9 mouse cellular contexts compared by ENCODE assay signal in genomic region chr11:77317721-77318477, GRCm38 (mm10).
DNase-seq lines count a peak whose midpoint lies in the region; ATAC-seq and TF ChIP-seq lines count a peak whose summit lies in the region.
"Had no signal": no experiment of that assay in that cellular context is flagged by ENCODE, and none has a peak within 500 bp of the region (broad histone marks: within the 10 kb centered on the region; RNA-seq: fewer than 3 reads in every experiment).

No protein-coding gene starts in this region.

- no peak overlapping the region for H3K4me3 ChIP-seq in kidney, embryonic 15.5 days (replicated peaks)
- H3K4me3 ChIP-seq in MEL (ENCODE audit: control insufficient read depth in 1 of 2, insufficient read depth in 1 of 2, low read depth in 2 of 2, low read length in 2 of 2): no peak overlapping the region
- H3K4me3 ChIP-seq: neural tube, embryonic 12.5 days had no signal

- no peaks in the 10 kb centered on the region for H3K36me3 ChIP-seq in kidney, embryonic 15.5 days
- peaks cover 0 to 38% of the 10 kb centered on the region in 2 experiments; a peak in 2 of 4 replicates for H3K36me3 ChIP-seq in MEL (ENCODE audit: control insufficient read depth in 1 of 2, insufficient read depth in 2 of 2, low read length in 2 of 2)
- H3K36me3 ChIP-seq: neural tube, embryonic 12.5 days had no signal

- no peaks in the 10 kb centered on the region for H3K27me3 ChIP-seq in kidney, embryonic 15.5 days
- H3K27me3 ChIP-seq in MEL (ENCODE audit: control insufficient read depth in 1 of 2, insufficient read depth in 2 of 2, low read length in 2 of 2): no peaks in the 10 kb centered on the region
- H3K27me3 ChIP-seq: neural tube, embryonic 12.5 days had no signal

- TF ChIP-seq POLR2A in MEL (IDR thresholded peaks at IDR 0.05; ENCODE audit: control insufficient read depth in 1 of 2, insufficient read depth in 1 of 2, low read depth in 1 of 2, low read length in 2 of 2, poor library complexity in 1 of 2): no peak

- TF ChIP-seq CTCF in MEL (IDR thresholded peaks at IDR 0.05 in 2 of 3, conservative IDR thresholded peaks at IDR 0.05 in 1 of 3; ENCODE audit: control insufficient read depth in 1 of 3, insufficient read depth in 1 of 3, low read depth in 2 of 3, low read length in 3 of 3, poor library complexity in 1 of 3, severe bottlenecking in 1 of 3): peak in 1 of 3 experiments; percentile 49; a peak in 2 of 6 replicates

- ATAC-seq in kidney, embryonic 15.5 days (replicated peaks; ENCODE audit: low FRiP score): no peak
- no peak for ATAC-seq in inflammation-experienced regulatory T-cells, adult 6 months

- TF ChIP-seq RAD21 in MEL (IDR thresholded peaks at IDR 0.05; ENCODE audit: low read depth, low read length): peak; percentile 53

- no peak overlapping the region for H3K4me2 ChIP-seq in kidney, embryonic 15.5 days
- H3K4me2 ChIP-seq: neural tube, embryonic 12.5 days had no signal

- H3K9me3 ChIP-seq in kidney, embryonic 15.5 days (replicated peaks): no peaks in the 10 kb centered on the region
- H3K9me3 ChIP-seq in MEL (replicated peaks; ENCODE audit: insufficient read depth, low read length): no peaks in the 10 kb centered on the region
- H3K9me3 ChIP-seq: neural tube, embryonic 12.5 days had no signal

- peak; percentile 58 for DNase-seq in kidney, adult 9 months
- DNase-seq in MEL (ENCODE audit: low read depth, low spot score): peak; percentile 41
- peak; percentile 29 to 52 for DNase-seq in cerebellum, postnatal 10 days
- peak; percentile 13 to 36 for DNase-seq in kidney, postnatal 36 days
- no peak for DNase-seq in right cerebral cortex, postnatal 25 days
- no peak for DNase-seq in ovary, postnatal 36 days (ENCODE audit: low spot score)

- no peak overlapping the region for H3K9ac ChIP-seq in kidney, embryonic 15.5 days
- no peak overlapping the region for H3K9ac ChIP-seq in MEL (ENCODE audit: control insufficient read depth, low read depth, low read length, poor library complexity, severe bottlenecking)
- H3K9ac ChIP-seq: neural tube, embryonic 12.5 days had no signal

- WGBS in kidney, embryonic 15.5 days: 62% methylated on average over 3 of the region's 3 CpGs

- H3K4me1 ChIP-seq in kidney, embryonic 15.5 days: no peaks in the 10 kb centered on the region
- peaks cover 17 to 27% of the 10 kb centered on the region in 2 experiments for H3K4me1 ChIP-seq in MEL (ENCODE audit: control insufficient read depth in 1 of 2, insufficient read depth in 2 of 2, low read length in 2 of 2)
- H3K4me1 ChIP-seq: neural tube, embryonic 12.5 days had no signal

- H3K27ac ChIP-seq in kidney, embryonic 15.5 days: no peak overlapping the region
- no peak overlapping the region for H3K27ac ChIP-seq in MEL (ENCODE audit: control insufficient read depth, low read depth, low read length)
- H3K27ac ChIP-seq: neural tube, embryonic 12.5 days had no signal

- TF ChIP-seq EP300 in MEL (IDR thresholded peaks at IDR 0.05; ENCODE audit: low read depth in 1 of 2, low read length in 2 of 2): no peak

- no peaks in the 10 kb centered on the region for H3K79me2 ChIP-seq in MEL (ENCODE audit: control insufficient read depth, insufficient read depth, low read length, poor library complexity)

TF ChIP-seq in MEL, 35 proteins besides CTCF, POLR2A, EP300 and RAD21:
- no peak for TF ChIP-seq ZMIZ1 (IDR thresholded peaks at IDR 0.05; ENCODE audit: low read depth, low read length)
- TF ChIP-seq SMC3 (IDR thresholded peaks at IDR 0.05; ENCODE audit: low read depth, low read length): peak; percentile 57
- 0 out of 2 replicates have a peak, but pooled peaks have one; percentile 7 for TF ChIP-seq ZC3H11A (IDR thresholded peaks at IDR 0.05; ENCODE audit: low read depth, low read length)
- 0 out of 2 replicates have a peak, but pooled peaks have one; percentile 14 for TF ChIP-seq ZNF384 (IDR thresholded peaks at IDR 0.05; ENCODE audit: low read depth, low read length)

Comparison
In these comparisons a context has a peak if more than half of its experiments do, and no peak if none do; other contexts are left out.
1. DNase-seq: peak in kidney, adult 9 months (single experiment), MEL (single experiment), cerebellum, postnatal 10 days (2 of 2) and kidney, postnatal 36 days (2 of 2); none in right cerebral cortex, postnatal 25 days (single experiment) and ovary, postnatal 36 days (single experiment).